Mouse (Mus musculus): ENCODE measurements around the gene Gpr35. TPM values are rescaled to one million over a fixed set of nuclear protein-coding genes. Genes with fewer than 3 reads are reported as not detected.
A peak's percentile ranks its signal among the peaks of the same experiment; 100 is the strongest.

The Gpr35 gene
- polyA plus RNA-seq, 1 experiment: 0.21 TPM

GRCm38 (mm10) chr1:93009196-93009595 lies 58.5 kb downstream of the Gpr35 start:
- TF ChIP-seq POLR2A (IDR thresholded peaks at IDR 0.05; ENCODE audit: low read depth, low read length) (no peak), CTCF (IDR thresholded peaks at IDR 0.05; ENCODE audit: borderline replicate concordance, insufficient read depth, low read length) (no peak)

DNA sequence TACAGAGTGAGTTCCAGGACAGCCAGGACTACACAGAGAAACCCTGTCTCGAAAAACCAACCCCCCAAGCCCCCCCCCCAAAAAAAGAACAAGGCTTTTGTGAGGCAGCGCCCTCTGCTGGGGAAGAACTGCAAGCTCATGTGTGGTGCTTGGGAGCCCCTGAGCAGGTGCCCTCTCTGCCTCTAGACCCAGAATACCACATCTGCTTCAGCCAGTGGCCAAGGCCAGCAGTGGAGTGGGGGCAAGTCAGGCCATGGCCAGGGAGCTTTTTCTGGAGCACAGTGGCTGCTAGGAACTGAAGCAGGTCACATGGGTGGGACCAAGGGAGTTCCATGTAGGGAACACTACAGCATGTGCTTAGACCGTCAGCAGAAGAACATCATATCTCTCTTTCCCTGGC lies 60.1 kb downstream of the Gpr35 start:
- TF ChIP-seq CTCF (IDR thresholded peaks at IDR 0.05; ENCODE audit: borderline replicate concordance, insufficient read depth, low read length) (peak; percentile 43; the same call in 1 of the 2 replicates), POLR2A (IDR thresholded peaks at IDR 0.05; ENCODE audit: low read depth, low read length) (no peak)
- Histone ChIP-seq H3K4me3 (ENCODE audit: insufficient read depth, low read length) (no peak overlapping the region), H3K4me1 (ENCODE audit: control insufficient read depth, insufficient read depth, low read length) (no peaks in the 10 kb centered on the region), H3K27ac (ENCODE audit: insufficient read depth, low read length) (no peak overlapping the region)

More at GRCm38 (mm10) chr1:93009196-93009595, 58.5 kb downstream of the Gpr35 start:
- Histone ChIP-seq H3K4me1 (ENCODE audit: control insufficient read depth, insufficient read depth, low read length) (no peaks in the 10 kb centered on the region), H3K27ac (ENCODE audit: insufficient read depth, low read length) (no peak overlapping the region), H3K4me3 (ENCODE audit: insufficient read depth, low read length) (no peak overlapping the region)

DNA sequence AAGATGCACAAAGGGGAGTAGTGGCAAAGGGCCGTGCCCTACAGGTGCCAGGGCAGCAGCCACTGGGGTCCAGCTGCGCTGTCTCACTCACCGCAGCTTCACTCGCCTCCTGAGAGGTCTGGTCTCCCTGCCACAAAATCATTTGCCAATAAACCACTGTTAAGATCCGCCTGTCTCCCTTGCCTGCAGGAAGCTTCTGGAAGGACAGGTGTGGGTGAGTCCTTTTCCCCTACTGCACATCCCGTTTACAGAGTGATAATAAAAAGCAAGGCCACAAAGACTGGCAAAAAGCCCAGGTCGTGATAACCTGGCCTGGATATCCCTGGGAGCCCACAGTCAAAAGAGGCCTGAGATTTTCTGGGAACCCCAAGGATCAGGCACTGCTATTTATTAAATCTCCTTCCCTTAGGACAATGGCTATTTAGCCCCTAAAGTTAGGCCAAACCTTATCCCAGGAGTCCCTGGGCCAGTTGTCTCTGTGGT lies 61.5 kb downstream of the Gpr35 start:
- no peak overlapping the region for H3K4me3 ChIP-seq (ENCODE audit: insufficient read depth, low read length)
- no peaks in the 10 kb centered on the region for H3K4me1 ChIP-seq (ENCODE audit: control insufficient read depth, insufficient read depth, low read length)
- no peak overlapping the region for H3K27ac ChIP-seq (ENCODE audit: insufficient read depth, low read length)
- TF ChIP-seq POLR2A (IDR thresholded peaks at IDR 0.05; ENCODE audit: low read depth, low read length) (no peak), CTCF (IDR thresholded peaks at IDR 0.05; ENCODE audit: borderline replicate concordance, insufficient read depth, low read length) (no peak)

GRCm38 (mm10) chr1:93013367-93013766 lies 62.7 kb downstream of the Gpr35 start:
- Histone ChIP-seq H3K4me3 (ENCODE audit: insufficient read depth, low read length) (no peak overlapping the region), H3K27ac (ENCODE audit: insufficient read depth, low read length) (no peak overlapping the region), H3K4me1 (ENCODE audit: control insufficient read depth, insufficient read depth, low read length) (no peaks in the 10 kb centered on the region)
- no peak for TF ChIP-seq POLR2A (IDR thresholded peaks at IDR 0.05; ENCODE audit: low read depth, low read length)

GRCm38 (mm10) chr1:93014460-93014859 lies 63.8 kb downstream of the Gpr35 start:
- no peak overlapping the region for H3K27ac ChIP-seq (ENCODE audit: insufficient read depth, low read length)

GRCm38 (mm10) chr1:93015136-93015535 lies 64.5 kb downstream of the Gpr35 start:
- Histone ChIP-seq H3K27ac (ENCODE audit: insufficient read depth, low read length) (no peak overlapping the region), H3K4me3 (ENCODE audit: insufficient read depth, low read length) (no peak overlapping the region), H3K4me1 (ENCODE audit: control insufficient read depth, insufficient read depth, low read length) (no peaks in the 10 kb centered on the region)
- TF ChIP-seq POLR2A (IDR thresholded peaks at IDR 0.05; ENCODE audit: low read depth, low read length): no peak
- TF ChIP-seq CTCF (IDR thresholded peaks at IDR 0.05; ENCODE audit: borderline replicate concordance, insufficient read depth, low read length): no peak

More at GRCm38 (mm10) chr1:93014460-93014859, 63.8 kb downstream of the Gpr35 start:
- no peak for TF ChIP-seq POLR2A (IDR thresholded peaks at IDR 0.05; ENCODE audit: low read depth, low read length)
- TF ChIP-seq CTCF (IDR thresholded peaks at IDR 0.05; ENCODE audit: borderline replicate concordance, insufficient read depth, low read length): peak; percentile 83
- H3K4me1 ChIP-seq (ENCODE audit: control insufficient read depth, insufficient read depth, low read length): no peaks in the 10 kb centered on the region
- H3K4me3 ChIP-seq (ENCODE audit: insufficient read depth, low read length): no peak overlapping the region

DNA sequence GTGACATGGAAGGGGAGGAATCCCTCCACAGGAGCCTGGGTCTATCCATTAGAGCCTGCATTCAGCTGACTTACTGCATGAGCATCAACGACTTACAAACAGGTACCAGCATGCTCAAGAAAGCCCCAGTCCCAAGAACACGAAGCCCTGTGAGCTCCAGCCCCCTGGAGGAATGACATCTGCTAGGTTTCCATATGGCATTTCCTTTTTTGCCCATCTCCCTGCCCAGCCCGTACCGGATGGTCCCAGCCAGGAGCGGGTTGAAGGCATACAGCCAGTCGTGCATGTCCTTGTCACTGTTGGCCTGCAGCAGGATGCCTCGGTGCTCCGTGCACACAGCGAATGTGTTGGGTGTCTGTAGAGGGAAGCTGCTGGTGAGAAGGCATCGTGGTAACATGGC lies 68.1 kb downstream of the Gpr35 start:
- TF ChIP-seq POLR2A (IDR thresholded peaks at IDR 0.05; ENCODE audit: low read depth, low read length): no peak
- TF ChIP-seq CTCF (IDR thresholded peaks at IDR 0.05; ENCODE audit: borderline replicate concordance, insufficient read depth, low read length): no peak
- no peaks in the 10 kb centered on the region for H3K4me1 ChIP-seq (ENCODE audit: control insufficient read depth, insufficient read depth, low read length)

DNA sequence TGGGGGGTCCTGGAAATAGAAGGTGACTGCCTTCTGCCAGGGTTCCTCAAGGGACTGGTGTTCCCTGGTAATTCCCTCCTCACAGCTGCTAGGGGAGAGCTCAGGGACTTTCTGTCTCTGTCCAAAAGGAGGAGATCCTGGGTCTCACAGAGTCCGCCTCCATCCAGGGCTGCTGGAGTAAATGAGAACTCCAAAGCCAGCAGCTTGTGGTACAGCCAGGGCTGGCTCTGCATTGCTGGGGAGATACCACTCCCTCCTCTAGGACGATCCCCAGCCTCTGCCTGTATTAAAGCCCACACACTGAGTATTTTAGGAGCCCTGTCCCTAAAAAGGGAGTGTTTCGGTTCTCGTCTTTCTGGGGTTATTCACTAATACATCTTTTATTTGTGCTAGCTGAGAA lies 69.9 kb downstream of the Gpr35 start:
- TF ChIP-seq POLR2A (IDR thresholded peaks at IDR 0.05; ENCODE audit: low read depth, low read length): no peak
- no peak for TF ChIP-seq CTCF (IDR thresholded peaks at IDR 0.05; ENCODE audit: borderline replicate concordance, insufficient read depth, low read length)
- no peaks in the 10 kb centered on the region for H3K4me1 ChIP-seq (ENCODE audit: control insufficient read depth, insufficient read depth, low read length)
- H3K4me3 ChIP-seq (ENCODE audit: insufficient read depth, low read length): no peak overlapping the region
- no peak overlapping the region for H3K27ac ChIP-seq (ENCODE audit: insufficient read depth, low read length)

More for the DNA sequence above, 68.1 kb downstream of the Gpr35 start:
- H3K27ac ChIP-seq (ENCODE audit: insufficient read depth, low read length): no peak overlapping the region
- H3K4me3 ChIP-seq (ENCODE audit: insufficient read depth, low read length): no peak overlapping the region

DNA sequence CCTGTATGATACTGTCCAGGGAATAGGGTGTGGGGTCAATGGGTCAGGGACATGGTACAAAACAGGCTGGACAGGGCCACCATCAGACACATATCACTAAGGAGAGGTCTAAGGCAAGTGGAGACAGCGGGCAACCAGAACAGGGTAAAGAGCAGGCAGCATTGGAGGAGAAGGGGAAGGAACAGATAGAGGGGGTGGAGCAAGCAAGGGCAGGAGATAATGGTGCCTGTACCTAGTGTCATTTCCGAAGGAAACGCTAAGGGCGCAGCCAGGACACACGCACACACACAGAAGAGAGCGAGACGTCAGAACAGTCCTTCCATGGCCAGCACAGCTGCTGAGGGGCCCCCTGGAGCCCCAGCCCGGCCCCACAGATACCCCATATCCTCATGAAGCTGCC lies 75.9 kb downstream of the Gpr35 start:
- TF ChIP-seq CTCF (IDR thresholded peaks at IDR 0.05; ENCODE audit: borderline replicate concordance, insufficient read depth, low read length) (no peak), POLR2A (IDR thresholded peaks at IDR 0.05; ENCODE audit: low read depth, low read length) (no peak)
- Histone ChIP-seq H3K4me3 (ENCODE audit: insufficient read depth, low read length) (no peak overlapping the region), H3K27ac (ENCODE audit: insufficient read depth, low read length) (no peak overlapping the region), H3K4me1 (ENCODE audit: control insufficient read depth, insufficient read depth, low read length) (no peaks in the 10 kb centered on the region)

- no peak overlapping the region for H3K27ac ChIP-seq (ENCODE audit: insufficient read depth, low read length)
- no peaks in the 10 kb centered on the region for H3K4me1 ChIP-seq (ENCODE audit: control insufficient read depth, insufficient read depth, low read length)
- H3K4me3 ChIP-seq (ENCODE audit: insufficient read depth, low read length): no peak overlapping the region
- TF ChIP-seq CTCF (IDR thresholded peaks at IDR 0.05; ENCODE audit: borderline replicate concordance, insufficient read depth, low read length): no peak
- TF ChIP-seq POLR2A (IDR thresholded peaks at IDR 0.05; ENCODE audit: low read depth, low read length): no peak
Observed at GRCm38 (mm10) chr1:93029387-93029786, 78.7 kb downstream of the Gpr35 start.

GRCm38 (mm10) chr1:93030060-93030459 lies 79.4 kb downstream of the Gpr35 start:
- Histone ChIP-seq H3K27ac (ENCODE audit: insufficient read depth, low read length) (no peak overlapping the region), H3K4me1 (ENCODE audit: control insufficient read depth, insufficient read depth, low read length) (no peaks in the 10 kb centered on the region), H3K4me3 (ENCODE audit: insufficient read depth, low read length) (no peak overlapping the region)
- TF ChIP-seq CTCF (IDR thresholded peaks at IDR 0.05; ENCODE audit: borderline replicate concordance, insufficient read depth, low read length) (no peak), POLR2A (IDR thresholded peaks at IDR 0.05; ENCODE audit: low read depth, low read length) (no peak)
